ENCODE assay signal across 9 mouse cellular contexts in the genomic region with DNA sequence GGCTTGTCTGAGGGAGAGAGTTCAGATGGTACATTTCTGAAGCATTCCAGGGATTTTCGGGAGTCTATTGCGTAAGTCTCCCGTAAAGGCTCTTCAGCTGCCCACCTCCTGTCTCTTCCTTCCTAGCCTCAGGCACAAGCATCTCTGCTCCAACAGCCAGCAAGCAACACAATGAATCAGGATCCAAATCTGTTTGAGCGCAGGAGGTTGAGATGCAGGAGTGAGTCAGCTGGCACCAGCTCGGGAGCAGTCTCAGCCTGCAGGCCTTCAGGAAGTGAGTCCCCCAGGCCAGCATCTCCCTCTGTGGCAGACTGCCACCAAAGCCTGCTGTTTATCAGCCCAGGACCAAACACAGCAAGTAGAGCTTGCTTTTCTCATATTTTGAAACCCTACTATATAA. TPM values are rescaled to one million over a fixed set of nuclear protein-coding genes. Genes with fewer than 3 reads are reported as not detected.
A peak's percentile ranks its signal among the peaks of the same experiment; 100 is the strongest.
DNase-seq lines count a peak whose midpoint lies in the region; ATAC-seq and TF ChIP-seq lines count a peak whose summit lies in the region.
"Had no signal": no experiment of that assay in that cellular context is flagged by ENCODE, and none has a peak within 500 bp of the region (broad histone marks: within the 10 kb centered on the region; RNA-seq: fewer than 3 reads in every experiment).

No protein-coding gene starts in this region.

- no peak for TF ChIP-seq POLR2A in kidney, adult 2 months (IDR thresholded peaks at IDR 0.05; ENCODE audit: low read depth, low read length)
- no peak for TF ChIP-seq POLR2A in bone marrow macrophage, adult 2 months (IDR thresholded peaks at IDR 0.05; ENCODE audit: borderline replicate concordance, low read depth, low read length)

- ATAC-seq in forebrain, embryonic 14.5 days = no peak

- H3K27me3 ChIP-seq in kidney, adult 2 months (replicated peaks; ENCODE audit: control insufficient read depth, insufficient read depth, low read length) = no peaks in the 10 kb centered on the region
- no peaks in the 10 kb centered on the region for H3K27me3 ChIP-seq in embryonic facial prominence, embryonic 10.5 days (replicated peaks; ENCODE audit: low read depth, poor library complexity, severe bottlenecking)
- H3K27me3 ChIP-seq in forebrain, embryonic 14.5 days (replicated peaks; ENCODE audit: control insufficient read depth, insufficient read depth, low read length) = no peaks in the 10 kb centered on the region
- H3K27me3 ChIP-seq: liver, embryonic 15.5 days had no signal

- H3K9me3 ChIP-seq in embryonic facial prominence, embryonic 10.5 days = no peaks in the 10 kb centered on the region
- H3K9me3 ChIP-seq in forebrain, embryonic 14.5 days (replicated peaks; ENCODE audit: control insufficient read depth, low read length) = no peaks in the 10 kb centered on the region
- H3K9me3 ChIP-seq: liver, embryonic 15.5 days had no signal

- H3K4me1 ChIP-seq in kidney, adult 2 months (ENCODE audit: control insufficient read depth, insufficient read depth, low read length) = peaks cover 9% of the 10 kb centered on the region; the same call in 1 of the 2 replicates
- peaks cover 22% of the 10 kb centered on the region for H3K4me1 ChIP-seq in bone marrow macrophage, adult 2 months (ENCODE audit: control insufficient read depth, insufficient read depth, low read length)
- H3K4me1 ChIP-seq in embryonic facial prominence, embryonic 10.5 days = no peaks in the 10 kb centered on the region; the same call in 1 of the 2 replicates
- no peaks in the 10 kb centered on the region for H3K4me1 ChIP-seq in forebrain, embryonic 14.5 days (ENCODE audit: control insufficient read depth, insufficient read depth, low read length)

- peak; percentile 44 for DNase-seq in kidney, adult 2 months
- DNase-seq in kidney, adult 9 months = no peak
- DNase-seq in frontal cortex, postnatal 36 days (ENCODE audit: low spot score in 2 of 2) = peak; percentile 85 to 88
- DNase-seq in kidney, postnatal 4 days = peak; percentile 38 to 53
- DNase-seq in lung, postnatal 25 days (ENCODE audit: low spot score) = peak; percentile 36
- DNase-seq in embryonic facial prominence, embryonic 10.5 days (ENCODE audit: low spot score) = no peak
- DNase-seq in forebrain, embryonic 14.5 days (ENCODE audit: low spot score) = no peak

- 35% methylated on average over 5 of the region's 5 CpGs for WGBS in kidney, adult 2 months
- WGBS in embryonic facial prominence, embryonic 10.5 days = 62% methylated on average over 5 of the region's 5 CpGs
- WGBS in forebrain, embryonic 14.5 days = 76% methylated on average over 5 of the region's 5 CpGs

- no peak overlapping the region for H3K4me3 ChIP-seq in kidney, adult 2 months (ENCODE audit: insufficient read depth, low read depth, low read length)
- no peak overlapping the region for H3K4me3 ChIP-seq in bone marrow macrophage, adult 2 months (ENCODE audit: insufficient read depth, low read length)
- no peak overlapping the region for H3K4me3 ChIP-seq in embryonic facial prominence, embryonic 10.5 days
- H3K4me3 ChIP-seq in forebrain, embryonic 14.5 days (ENCODE audit: low read depth, low read length) = no peak overlapping the region
- H3K4me3 ChIP-seq: liver, embryonic 15.5 days had no signal

- no peak overlapping the region for H3K9ac ChIP-seq in forebrain, embryonic 14.5 days (ENCODE audit: low read length)
- H3K9ac ChIP-seq: liver, embryonic 15.5 days had no signal

- H3K4me2 ChIP-seq in forebrain, embryonic 14.5 days (ENCODE audit: low read length) = no peak overlapping the region
- H3K4me2 ChIP-seq: liver, embryonic 15.5 days had no signal

- H3K27ac ChIP-seq in kidney, adult 2 months (ENCODE audit: insufficient read depth, low read depth, low read length) = no peak overlapping the region; the same call in 1 of the 2 replicates
- H3K27ac ChIP-seq in bone marrow macrophage, adult 2 months (ENCODE audit: insufficient read depth, low read depth, low read length) = peak overlapping the region; percentile 35; the same call in 1 of the 2 replicates
- no peak overlapping the region for H3K27ac ChIP-seq in embryonic facial prominence, embryonic 10.5 days (replicated peaks)
- H3K27ac ChIP-seq in forebrain, embryonic 14.5 days (ENCODE audit: low read depth, low read length) = no peak overlapping the region
- H3K27ac ChIP-seq: liver, embryonic 15.5 days had no signal

- no peak for TF ChIP-seq CTCF in kidney, adult 2 months (conservative IDR thresholded peaks at IDR 0.05; ENCODE audit: insufficient read depth, insufficient read length, low read depth, low read length)
- no peak for TF ChIP-seq CTCF in bone marrow macrophage, adult 2 months (IDR thresholded peaks at IDR 0.05; ENCODE audit: low read depth, low read length)

- H3K36me3 ChIP-seq in kidney, adult 2 months (ENCODE audit: control insufficient read depth, insufficient read depth, low read length) = no peaks in the 10 kb centered on the region
- H3K36me3 ChIP-seq in embryonic facial prominence, embryonic 10.5 days (replicated peaks) = peaks cover 3% of the 10 kb centered on the region; the same call in 1 of the 2 replicates
- no peaks in the 10 kb centered on the region for H3K36me3 ChIP-seq in forebrain, embryonic 14.5 days (ENCODE audit: control insufficient read depth, insufficient read depth, low read length)
- H3K36me3 ChIP-seq: liver, embryonic 15.5 days had no signal

RNA-seq across cellular contexts. Expression of a gene that starts 15.6 kb away (rescaled TPM):
- polyA plus RNA-seq in kidney, adult 2 months (2012; rRNA removed) = 732 and 924 TPM in 2 replicates
- polyA plus RNA-seq in bone marrow macrophage, adult 2 months (2012; ENCODE audit: insufficient read depth, insufficient read length, missing spikeins) = 311 and 441 TPM in 2 replicates
- 499 and 516 TPM in 2 replicates for polyA plus RNA-seq in embryonic facial prominence, embryonic 10.5 days (2016; fragmentation: Nextera tagmentation; extraction: Ambion mirVana)
- polyA plus RNA-seq in forebrain, embryonic 14.5 days (2014; fragmentation: Nextera tagmentation; extraction: Ambion mirVana) = 680 and 882 TPM in 2 replicates

RNA-seq across cellular contexts. Expression of a gene that starts 23.9 kb away (rescaled TPM):
- polyA plus RNA-seq in kidney, adult 2 months (2012; rRNA removed) = 12.1 and 13.9 TPM in 2 replicates
- polyA plus RNA-seq in bone marrow macrophage, adult 2 months (2012; ENCODE audit: insufficient read depth, insufficient read length, missing spikeins) = 31.6 and 32.2 TPM in 2 replicates
- polyA plus RNA-seq in embryonic facial prominence, embryonic 10.5 days (2016; fragmentation: Nextera tagmentation; extraction: Ambion mirVana) = 14.1 and 14.9 TPM in 2 replicates
- 9.6 and 16.0 TPM in 2 replicates for polyA plus RNA-seq in forebrain, embryonic 14.5 days (2014; fragmentation: Nextera tagmentation; extraction: Ambion mirVana)

Comparison
In these comparisons a context has a peak if more than half of its experiments do, and no peak if none do; other contexts are left out.
1. DNase-seq: peak in kidney, adult 2 months (single experiment), frontal cortex, postnatal 36 days (2 of 2), kidney, postnatal 4 days (2 of 2) and lung, postnatal 25 days (single experiment); none in kidney, adult 9 months (single experiment), embryonic facial prominence, embryonic 10.5 days (single experiment) and forebrain, embryonic 14.5 days (single experiment).